Mouse (Mus musculus) left cerebral cortex, adult 18-20 months (tissue): ENCODE data around the gene Ell2. TPM values are rescaled to one million over a fixed set of nuclear protein-coding genes. Genes with fewer than 3 reads are reported as not detected.

Experiments used
- DNase-seq, 2 experiments: peaks; one replicate each; pipeline ENCODE4 v3.0.0; 2021 to 2022; ENCODE audit warnings: low spot score in 2 of 2, mixed read lengths in 1 of 2
- total RNA-seq, 2 experiments: library from RNA; stranded (reverse); gene quantifications; 2 replicates each; pipeline ENCODE4 v1.2.3; 2021

The Ell2 gene
- total RNA-seq, 2 experiments from 2014 or later, result 46.4 to 59.8 TPM

DNA sequence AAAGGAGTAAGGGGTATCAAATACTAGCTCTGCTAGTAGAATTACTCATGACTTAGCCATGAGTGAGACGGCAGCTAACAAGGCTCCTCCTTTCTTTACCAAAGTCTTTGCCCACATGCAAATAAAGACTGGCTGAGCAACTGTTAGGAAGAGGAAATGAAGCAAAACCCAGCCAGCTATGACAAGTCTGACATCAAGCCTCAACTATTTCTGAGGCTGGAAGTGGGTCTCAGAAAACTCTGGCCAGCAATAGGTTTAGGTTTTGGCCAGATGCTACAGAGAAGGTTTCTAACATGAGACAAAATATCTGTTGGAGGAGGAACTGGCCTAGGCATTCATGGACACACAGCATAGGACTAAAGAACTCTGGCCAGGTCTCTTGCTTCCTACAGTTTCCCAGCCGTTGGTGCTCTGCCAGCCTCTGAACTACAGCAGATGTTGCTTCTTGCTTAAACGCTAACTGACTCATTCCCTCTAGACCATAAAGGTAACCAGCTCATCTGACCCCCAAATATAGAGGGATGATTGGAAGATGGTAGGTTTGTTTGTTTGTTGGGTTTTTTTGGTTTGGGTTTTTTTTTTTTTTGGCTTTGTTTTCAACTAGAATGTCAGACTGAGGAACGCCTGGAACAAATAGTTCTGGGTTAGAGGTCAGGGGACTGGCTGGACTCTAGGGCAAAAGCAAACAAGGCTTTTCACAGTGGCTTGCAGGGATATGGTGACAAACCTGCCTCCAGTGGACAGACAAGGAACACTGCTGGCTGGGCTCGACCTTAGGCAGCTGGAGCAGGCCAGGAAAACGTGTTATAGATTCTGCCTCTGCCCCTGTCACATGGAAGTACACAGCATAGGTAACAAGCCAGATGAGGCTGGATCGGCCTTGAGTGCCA is 92.1 kb downstream of the Ell2 start:
- DNase-seq, result no peak

DNA sequence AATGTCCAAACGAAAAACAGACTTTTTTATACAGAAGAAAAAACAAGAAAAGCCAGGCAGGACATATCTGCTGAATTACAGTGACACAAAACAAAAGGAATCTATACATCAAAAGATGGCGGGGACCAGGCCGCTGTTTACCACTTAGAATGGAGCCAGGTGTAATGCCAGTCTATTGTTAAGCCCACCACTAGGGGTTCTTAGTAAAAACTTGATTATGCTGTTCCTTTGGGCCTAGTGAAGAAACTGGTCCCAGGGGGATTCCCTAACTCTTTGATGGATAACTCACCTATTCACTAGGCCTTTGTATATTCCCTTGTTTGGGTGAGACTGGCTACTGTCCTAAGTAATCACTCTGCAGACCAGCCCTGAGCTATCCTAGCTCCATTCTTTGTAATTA is 92.9 kb downstream of the Ell2 start:
- no peak for DNase-seq

DNA sequence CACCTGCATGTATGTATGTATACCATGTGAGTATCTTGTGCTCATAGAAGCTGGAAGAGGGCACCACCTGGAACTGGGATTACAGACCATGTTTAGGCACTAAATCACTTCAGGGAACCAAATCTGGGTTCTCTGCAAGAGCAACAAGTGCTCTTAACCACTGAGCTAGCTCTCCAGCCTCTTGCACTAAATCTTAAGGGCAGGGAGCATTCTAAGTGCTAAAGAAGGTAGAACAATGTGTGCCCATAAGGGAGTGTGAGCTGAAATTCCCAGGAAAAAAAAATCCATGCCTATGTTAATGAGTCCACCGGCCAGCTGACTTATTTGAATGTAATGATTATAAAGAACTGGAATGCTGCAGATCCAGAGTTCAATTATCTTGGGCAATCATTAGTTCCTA is 101.4 kb downstream of the Ell2 start:
- DNase-seq, result no peak

DNA sequence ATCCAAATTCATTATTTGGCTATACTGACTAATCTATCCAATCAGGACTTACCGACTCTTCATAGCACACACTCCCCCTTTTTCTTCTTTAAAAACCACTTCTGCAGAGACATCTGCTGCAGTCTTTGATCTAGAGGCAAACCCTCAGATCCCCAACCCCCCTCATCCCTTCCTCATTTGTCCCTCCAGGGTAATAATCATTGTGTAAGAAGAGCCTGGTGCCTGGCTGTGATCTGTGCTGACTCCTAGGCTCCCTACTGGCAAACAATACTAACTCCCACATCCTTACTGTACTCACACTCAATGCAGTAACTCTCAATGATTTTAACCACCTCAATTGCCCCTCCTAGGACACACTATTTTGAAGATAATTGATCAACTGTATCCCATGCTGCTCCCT is 103.4 kb downstream of the Ell2 start:
- no peak for DNase-seq

- DNase-seq, result no peak
Observed at GRCm38 (mm10) chr13:75817183-75817582, 110.6 kb downstream of the Ell2 start.

DNA sequence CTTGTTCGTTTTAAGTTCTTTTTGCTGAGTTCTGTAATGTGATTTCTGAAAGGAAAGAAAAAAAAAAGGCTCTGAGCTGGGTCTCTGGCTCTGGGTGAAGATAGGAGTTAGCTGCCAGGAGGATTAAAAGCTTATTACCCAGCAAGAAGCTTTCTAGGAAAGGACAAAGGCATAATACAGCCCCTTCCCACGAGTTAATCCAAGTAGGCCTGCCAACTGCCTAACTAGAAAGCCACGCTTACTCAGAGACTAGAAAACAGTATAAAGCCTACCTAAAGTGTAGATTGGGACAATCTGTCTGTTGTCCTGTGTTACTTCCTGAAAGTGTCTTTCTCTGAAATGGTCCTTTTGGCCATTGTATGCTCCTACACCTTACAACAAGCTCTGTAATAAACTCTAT is 111.9 kb downstream of the Ell2 start:
- no peak for DNase-seq

DNA sequence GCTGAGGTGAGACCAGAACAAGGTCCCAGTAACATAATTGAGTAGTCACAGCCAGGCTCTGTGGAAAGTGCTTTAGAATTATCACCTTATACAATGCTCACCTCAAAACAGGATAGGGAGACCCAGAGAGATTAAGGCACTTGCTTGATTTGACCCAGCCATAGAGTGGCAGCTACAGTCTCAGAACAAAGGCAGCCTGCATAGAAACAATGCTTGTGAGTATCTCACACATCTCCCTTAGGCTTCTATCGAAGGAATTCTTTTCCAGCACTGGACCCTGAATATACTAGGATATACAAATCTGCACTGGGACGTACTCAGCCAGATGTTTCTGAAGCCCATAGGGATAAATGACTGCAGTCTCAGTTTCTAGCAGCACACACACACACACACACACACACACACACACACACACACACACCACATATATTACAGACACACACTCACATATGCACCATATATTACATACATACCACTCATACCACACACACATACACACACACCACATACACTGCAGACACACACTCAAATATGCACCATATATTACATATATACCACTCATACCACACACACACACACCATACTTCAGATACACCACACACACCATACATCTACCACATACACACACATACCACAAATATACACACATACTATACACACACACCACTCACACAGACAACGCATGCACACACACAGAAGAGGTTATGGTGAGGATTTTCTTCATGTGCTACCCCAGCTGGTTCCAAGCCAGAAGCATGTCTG is 112.6 kb downstream of the Ell2 start:
- no peak for DNase-seq

- no peak for DNase-seq
Observed at GRCm38 (mm10) chr13:75819898-75820297, 113.3 kb downstream of the Ell2 start.

Other genes starting within 250 kb of the Ell2 start
- gene Glrx, start 133.1 kb downstream of the Ell2 start, total RNA-seq, result 10 to 100 TPM; 48.1 to 55.5 TPM
- 10 to 100 TPM; 15.9 to 16.7 TPM for gene Rhobtb3, start 237.2 kb downstream of the Ell2 start, total RNA-seq